Mouse (Mus musculus): Measurements from ENCODE around the gene Dazap2. TPM values are rescaled to one million over a fixed set of nuclear protein-coding genes. Genes with fewer than 3 reads are reported as not detected.

Dazap2 gene
- polyA plus RNA-seq, 1 experiment from 2014 or later, result 171 TPM

- WGBS, result 91% methylated on average over 1 of the region's 1 CpGs
- H3K9me3 ChIP-seq (ENCODE audit: control insufficient read depth, low read length), result no peaks in the 10 kb centered on the region
- DNase-seq, result no peak
Measured at GRCm38 (mm10) chr15:100654271-100654670, 39.1 kb downstream of the Dazap2 start.

DNA sequence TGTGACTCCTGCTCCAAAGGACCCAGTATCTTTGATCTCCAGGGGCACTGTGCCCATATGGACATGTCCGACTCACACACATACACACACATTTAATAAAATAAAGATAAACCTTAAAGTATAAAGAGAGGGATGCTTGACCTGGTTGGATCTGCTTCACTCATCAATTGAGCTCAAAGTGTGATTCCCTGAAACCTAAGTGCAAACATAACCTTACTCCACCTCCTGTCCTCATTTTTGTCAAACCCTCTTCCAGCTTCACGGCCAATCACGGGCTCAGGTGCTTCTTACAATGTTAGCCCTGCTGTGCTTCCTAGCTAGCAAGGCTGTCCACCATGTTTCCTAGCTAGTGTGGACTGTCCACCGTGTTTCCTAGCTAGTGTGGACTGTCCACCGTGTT is 40.1 kb downstream of the Dazap2 start:
- no peaks in the 10 kb centered on the region for H3K4me1 ChIP-seq (ENCODE audit: control insufficient read depth, insufficient read depth, low read length)
- no peaks in the 10 kb centered on the region for H3K9me3 ChIP-seq (ENCODE audit: control insufficient read depth, low read length)
- H3K9ac ChIP-seq (replicated peaks; ENCODE audit: low read length), result no peak overlapping the region
- ATAC-seq (ENCODE audit: low FRiP score, low TSS enrichment), result no peak
- no peak for DNase-seq
- H3K27ac ChIP-seq (replicated peaks; ENCODE audit: low read depth, low read length), result no peak overlapping the region
- H3K4me2 ChIP-seq (ENCODE audit: low read length), result no peak overlapping the region
- H3K27me3 ChIP-seq (ENCODE audit: control insufficient read depth, insufficient read depth, low read length), result no peaks in the 10 kb centered on the region
- H3K36me3 ChIP-seq (ENCODE audit: control insufficient read depth, insufficient read depth, low read length), result no peaks in the 10 kb centered on the region
- 84% methylated on average over 5 of the region's 5 CpGs for WGBS
- H3K4me3 ChIP-seq (replicated peaks; ENCODE audit: low read depth, low read length), result no peak overlapping the region

More at GRCm38 (mm10) chr15:100654271-100654670, 39.1 kb downstream of the Dazap2 start:
- Histone ChIP-seq H3K4me2 (ENCODE audit: low read length) (no peak overlapping the region), H3K36me3 (ENCODE audit: control insufficient read depth, insufficient read depth, low read length) (no peaks in the 10 kb centered on the region), H3K27me3 (ENCODE audit: control insufficient read depth, insufficient read depth, low read length) (no peaks in the 10 kb centered on the region), H3K4me1 (ENCODE audit: control insufficient read depth, insufficient read depth, low read length) (no peaks in the 10 kb centered on the region), H3K27ac (replicated peaks; ENCODE audit: low read depth, low read length) (no peak overlapping the region), H3K4me3 (replicated peaks; ENCODE audit: low read depth, low read length) (no peak overlapping the region), H3K9ac (replicated peaks; ENCODE audit: low read length) (no peak overlapping the region)
- no peak for ATAC-seq (ENCODE audit: low FRiP score, low TSS enrichment)

DNA sequence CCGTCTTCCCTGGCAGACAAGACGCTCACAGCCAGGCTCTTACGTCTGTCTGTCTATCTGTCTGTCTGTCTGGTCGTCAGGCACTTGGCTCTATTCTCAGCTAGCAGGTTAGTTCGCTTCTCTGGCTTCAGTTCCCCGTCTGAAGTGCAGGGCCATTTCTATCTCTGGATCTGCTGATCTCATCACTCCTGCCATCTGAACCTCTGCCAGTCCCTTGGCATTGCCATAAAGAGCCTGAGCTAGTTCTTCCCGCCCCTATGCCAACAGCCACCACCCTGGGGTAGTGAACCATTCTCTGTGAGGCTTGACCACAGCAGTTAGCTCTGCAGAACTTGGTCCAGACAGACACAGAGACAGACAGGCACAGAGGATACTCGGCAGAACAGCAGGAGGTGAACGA is 45.2 kb downstream of the Dazap2 start:
- Histone ChIP-seq H3K9ac (replicated peaks; ENCODE audit: low read length) (no peak overlapping the region), H3K4me1 (ENCODE audit: control insufficient read depth, insufficient read depth, low read length) (no peaks in the 10 kb centered on the region), H3K4me3 (replicated peaks; ENCODE audit: low read depth, low read length) (no peak overlapping the region), H3K27ac (replicated peaks; ENCODE audit: low read depth, low read length) (no peak overlapping the region), H3K4me2 (ENCODE audit: low read length) (no peak overlapping the region), H3K36me3 (ENCODE audit: control insufficient read depth, insufficient read depth, low read length) (no peaks in the 10 kb centered on the region), H3K27me3 (ENCODE audit: control insufficient read depth, insufficient read depth, low read length) (no peaks in the 10 kb centered on the region), H3K9me3 (ENCODE audit: control insufficient read depth, low read length) (no peaks in the 10 kb centered on the region)
- 82% methylated on average over 9 of the region's 9 CpGs for WGBS
- no peak for ATAC-seq (ENCODE audit: low FRiP score, low TSS enrichment)
- no peak for DNase-seq

GRCm38 (mm10) chr15:100660805-100661204 is 45.7 kb downstream of the Dazap2 start:
- no peaks in the 10 kb centered on the region for H3K27me3 ChIP-seq (ENCODE audit: control insufficient read depth, insufficient read depth, low read length)
- no peaks in the 10 kb centered on the region for H3K9me3 ChIP-seq (ENCODE audit: control insufficient read depth, low read length)
- no peaks in the 10 kb centered on the region for H3K36me3 ChIP-seq (ENCODE audit: control insufficient read depth, insufficient read depth, low read length)
- H3K9ac ChIP-seq (replicated peaks; ENCODE audit: low read length), result no peak overlapping the region
- H3K4me3 ChIP-seq (replicated peaks; ENCODE audit: low read depth, low read length), result no peak overlapping the region
- no peak for DNase-seq
- WGBS, result 89% methylated on average over 5 of the region's 5 CpGs
- H3K27ac ChIP-seq (replicated peaks; ENCODE audit: low read depth, low read length), result no peak overlapping the region
- H3K4me2 ChIP-seq (ENCODE audit: low read length), result no peak overlapping the region
- ATAC-seq (ENCODE audit: low FRiP score, low TSS enrichment), result no peak
- no peaks in the 10 kb centered on the region for H3K4me1 ChIP-seq (ENCODE audit: control insufficient read depth, insufficient read depth, low read length)

GRCm38 (mm10) chr15:100664813-100665274 is 49.7 kb downstream of the Dazap2 start:
- H3K4me2 ChIP-seq (ENCODE audit: low read length), result no peak overlapping the region
- no peaks in the 10 kb centered on the region for H3K27me3 ChIP-seq (ENCODE audit: control insufficient read depth, insufficient read depth, low read length)
- no peak for ATAC-seq (ENCODE audit: low FRiP score, low TSS enrichment)
- H3K9me3 ChIP-seq (ENCODE audit: control insufficient read depth, low read length), result no peaks in the 10 kb centered on the region
- H3K9ac ChIP-seq (replicated peaks; ENCODE audit: low read length), result no peak overlapping the region
- no peak for DNase-seq
- H3K4me1 ChIP-seq (ENCODE audit: control insufficient read depth, insufficient read depth, low read length), result peaks cover 6% of the 10 kb centered on the region; the same call in 1 of the 2 replicates
- 87% methylated on average over 9 of the region's 9 CpGs for WGBS
- H3K4me3 ChIP-seq (replicated peaks; ENCODE audit: low read depth, low read length), result no peak overlapping the region
- no peaks in the 10 kb centered on the region for H3K36me3 ChIP-seq (ENCODE audit: control insufficient read depth, insufficient read depth, low read length)
- no peak overlapping the region for H3K27ac ChIP-seq (replicated peaks; ENCODE audit: low read depth, low read length)

DNA sequence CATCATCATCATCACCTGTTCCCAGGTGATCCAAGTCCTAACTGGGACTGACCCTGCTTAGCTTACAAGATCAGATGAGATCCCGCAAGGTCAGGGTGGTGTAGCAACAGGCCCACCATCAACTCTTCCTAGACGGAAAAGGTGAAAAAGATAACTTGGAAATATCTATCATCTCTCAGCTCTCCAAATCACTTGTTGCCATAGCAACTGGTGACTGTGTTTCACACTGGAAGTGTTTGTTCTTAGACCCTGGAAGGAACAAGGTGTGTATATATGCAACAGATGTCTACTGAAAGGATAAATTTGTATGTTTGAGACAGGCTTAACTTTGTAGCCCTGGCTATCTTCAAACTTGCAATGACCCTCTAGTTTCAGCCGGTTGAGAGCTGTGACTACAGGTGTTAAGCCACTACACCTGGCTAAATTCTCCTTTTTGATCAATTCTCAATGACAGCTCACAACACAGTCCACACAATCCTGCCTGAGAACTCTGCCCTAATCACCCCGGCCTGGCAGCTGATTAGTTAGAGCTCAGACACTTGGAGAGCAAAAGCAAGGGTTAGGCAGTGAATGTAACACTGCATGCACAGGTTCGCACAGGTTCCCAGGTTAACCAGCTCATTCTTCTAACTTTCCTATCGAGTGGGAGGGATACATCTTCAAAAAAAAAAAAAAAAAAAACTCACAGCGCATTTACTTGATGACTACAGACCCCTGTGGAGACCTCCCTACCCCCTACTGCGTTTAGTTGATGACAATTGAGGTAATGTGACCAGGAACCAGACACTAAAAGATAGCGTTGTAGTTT is 50.5 kb downstream of the Dazap2 start:
- WGBS, result 43% methylated on average over 9 of the region's 9 CpGs
- Histone ChIP-seq H3K27ac (replicated peaks; ENCODE audit: low read depth, low read length) (no peak overlapping the region), H3K9me3 (ENCODE audit: control insufficient read depth, low read length) (no peaks in the 10 kb centered on the region), H3K4me1 (ENCODE audit: control insufficient read depth, insufficient read depth, low read length) (peaks cover 6% of the 10 kb centered on the region; the same call in 1 of the 2 replicates), H3K4me3 (replicated peaks; ENCODE audit: low read depth, low read length) (no peak overlapping the region), H3K36me3 (ENCODE audit: control insufficient read depth, insufficient read depth, low read length) (no peaks in the 10 kb centered on the region), H3K9ac (replicated peaks; ENCODE audit: low read length) (no peak overlapping the region), H3K27me3 (ENCODE audit: control insufficient read depth, insufficient read depth, low read length) (no peaks in the 10 kb centered on the region), H3K4me2 (ENCODE audit: low read length) (no peak overlapping the region)
- no peak for ATAC-seq (ENCODE audit: low FRiP score, low TSS enrichment)
- peak; percentile 58 for DNase-seq

DNA sequence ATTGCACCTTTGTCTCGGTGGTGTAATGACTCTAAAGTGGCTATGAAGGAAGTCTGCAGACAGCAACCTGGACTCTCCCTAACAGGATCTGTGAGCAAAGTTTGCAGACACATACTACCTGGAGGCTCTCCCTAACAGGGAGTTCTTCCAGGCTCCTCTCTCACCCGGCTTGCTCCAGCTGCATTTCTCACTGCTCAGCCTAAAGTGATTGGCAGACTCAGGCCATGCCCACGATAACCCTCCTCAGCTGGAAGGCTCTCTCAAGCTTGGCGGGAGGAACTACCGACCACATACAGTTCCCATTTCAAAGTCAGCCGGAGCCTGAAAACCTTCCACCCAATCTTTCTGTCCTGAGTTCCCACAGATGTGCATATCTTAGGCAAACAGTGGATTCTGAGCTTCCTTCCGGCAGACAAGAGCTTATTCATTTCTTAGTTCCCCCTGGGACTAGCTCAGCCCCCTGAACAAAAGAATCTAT is 51.1 kb downstream of the Dazap2 start:
- Histone ChIP-seq H3K36me3 (ENCODE audit: control insufficient read depth, insufficient read depth, low read length) (no peaks in the 10 kb centered on the region), H3K4me1 (ENCODE audit: control insufficient read depth, insufficient read depth, low read length) (peaks cover 6% of the 10 kb centered on the region; the same call in 1 of the 2 replicates), H3K4me2 (ENCODE audit: low read length) (no peak overlapping the region), H3K27ac (replicated peaks; ENCODE audit: low read depth, low read length) (no peak overlapping the region; the same call in 1 of the 2 replicates), H3K4me3 (replicated peaks; ENCODE audit: low read depth, low read length) (no peak overlapping the region), H3K27me3 (ENCODE audit: control insufficient read depth, insufficient read depth, low read length) (no peaks in the 10 kb centered on the region), H3K9ac (replicated peaks; ENCODE audit: low read length) (no peak overlapping the region), H3K9me3 (ENCODE audit: control insufficient read depth, low read length) (no peaks in the 10 kb centered on the region)
- ATAC-seq (ENCODE audit: low FRiP score, low TSS enrichment) (no peak), DNase-seq (peak; percentile 35)
- 11% methylated on average over 7 of the region's 7 CpGs for WGBS

DNA sequence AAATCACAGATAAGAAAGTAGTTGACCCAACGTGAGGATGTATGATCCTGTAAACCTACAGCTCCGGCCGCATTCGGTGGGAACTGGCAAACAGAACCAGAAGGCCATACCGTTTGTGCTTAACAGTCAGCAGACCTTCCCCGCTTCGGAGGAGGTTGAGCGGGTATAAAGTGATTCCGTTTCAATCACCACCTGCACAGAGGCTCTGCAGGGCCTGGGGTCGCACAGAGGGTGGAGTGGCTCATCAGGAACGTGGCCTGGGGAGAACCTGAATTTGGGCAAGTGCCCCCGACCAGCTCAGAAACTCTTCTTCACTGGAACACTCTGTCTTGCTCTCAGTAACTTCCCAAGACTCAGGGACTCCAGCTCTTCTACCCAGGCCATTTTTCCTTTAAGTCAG is 51.7 kb downstream of the Dazap2 start:
- Histone ChIP-seq H3K36me3 (ENCODE audit: control insufficient read depth, insufficient read depth, low read length) (no peaks in the 10 kb centered on the region), H3K4me1 (ENCODE audit: control insufficient read depth, insufficient read depth, low read length) (peaks cover 6% of the 10 kb centered on the region; the same call in 1 of the 2 replicates), H3K9me3 (ENCODE audit: control insufficient read depth, low read length) (no peaks in the 10 kb centered on the region), H3K4me3 (replicated peaks; ENCODE audit: low read depth, low read length) (no peak overlapping the region), H3K4me2 (ENCODE audit: low read length) (no peak overlapping the region), H3K27me3 (ENCODE audit: control insufficient read depth, insufficient read depth, low read length) (no peaks in the 10 kb centered on the region), H3K27ac (replicated peaks; ENCODE audit: low read depth, low read length) (no peak overlapping the region), H3K9ac (replicated peaks; ENCODE audit: low read length) (no peak overlapping the region)
- peak; percentile 6 for DNase-seq
- no peak for ATAC-seq (ENCODE audit: low FRiP score, low TSS enrichment)
- 42% methylated on average over 12 of the region's 12 CpGs for WGBS

DNA sequence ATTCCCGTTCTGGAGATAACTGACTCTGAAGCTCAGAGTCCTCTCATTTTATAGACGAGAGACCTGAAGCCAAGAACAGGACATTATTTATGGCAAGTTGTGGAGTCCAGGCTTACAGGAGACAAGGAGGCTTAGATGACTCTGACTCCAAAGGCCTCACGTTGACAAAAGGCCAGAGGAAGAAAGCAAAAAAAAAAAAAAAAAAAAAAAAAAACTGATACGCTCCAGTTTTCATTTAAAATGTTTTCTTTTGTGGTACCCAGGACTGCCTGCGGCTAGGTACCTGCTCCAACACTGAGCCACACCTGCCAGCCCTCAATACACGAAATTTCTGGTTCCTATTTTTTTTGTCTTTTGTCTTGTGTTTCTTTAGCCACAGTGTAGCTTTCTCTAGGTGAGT is 52.3 kb downstream of the Dazap2 start:
- Histone ChIP-seq H3K36me3 (ENCODE audit: control insufficient read depth, insufficient read depth, low read length) (no peaks in the 10 kb centered on the region), H3K9me3 (ENCODE audit: control insufficient read depth, low read length) (no peaks in the 10 kb centered on the region), H3K4me3 (replicated peaks; ENCODE audit: low read depth, low read length) (no peak overlapping the region), H3K4me1 (ENCODE audit: control insufficient read depth, insufficient read depth, low read length) (peaks cover 6% of the 10 kb centered on the region; the same call in 1 of the 2 replicates), H3K27ac (replicated peaks; ENCODE audit: low read depth, low read length) (no peak overlapping the region), H3K27me3 (ENCODE audit: control insufficient read depth, insufficient read depth, low read length) (no peaks in the 10 kb centered on the region), H3K9ac (replicated peaks; ENCODE audit: low read length) (no peak overlapping the region), H3K4me2 (ENCODE audit: low read length) (no peak overlapping the region)
- ATAC-seq (ENCODE audit: low FRiP score, low TSS enrichment), result no peak
- WGBS, result 61% methylated on average over 6 of the region's 6 CpGs
- no peak for DNase-seq

Data from midbrain, embryonic 14.5 days (tissue).